Mouse (Mus musculus) right cerebral cortex, postnatal 36 days (tissue): ENCODE data around the gene Cmtm6.

Experiments
- DNase-seq, 2 experiments: peaks; one replicate each; pipeline ENCODE4 v3.0.0; 2022; ENCODE audit warnings: low spot score in 2 of 2, mixed read lengths in 1 of 2

Cmtm6 gene

GRCm38 (mm10) chr9:114771565-114771964 lies 40.6 kb downstream of the Cmtm6 start:
- no peak for DNase-seq

DNA sequence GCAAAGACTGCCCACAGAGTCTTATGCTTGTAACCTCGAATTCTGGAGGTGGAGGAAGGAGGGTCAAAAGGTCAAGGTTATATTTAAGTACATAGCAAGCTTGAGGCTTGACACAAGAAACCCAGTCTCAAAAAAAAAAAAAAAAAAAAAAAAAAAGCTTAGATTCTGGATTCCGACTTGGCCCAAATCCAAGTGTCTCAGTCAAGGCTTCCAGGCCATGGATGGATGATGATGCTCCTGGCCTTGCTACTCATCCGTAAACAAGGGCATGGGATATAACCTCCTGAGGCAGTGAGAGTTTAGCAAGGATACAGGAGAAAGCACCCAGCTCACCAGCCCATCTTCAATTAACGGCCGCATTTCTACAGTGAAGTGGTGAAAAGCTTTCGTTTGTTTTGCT lies 43.7 kb downstream of the Cmtm6 start:
- no peak for DNase-seq

GRCm38 (mm10) chr9:114775272-114775671 lies 44.4 kb downstream of the Cmtm6 start:
- DNase-seq: no peak

GRCm38 (mm10) chr9:114776361-114776760 lies 45.4 kb downstream of the Cmtm6 start:
- no peak for DNase-seq

DNA sequence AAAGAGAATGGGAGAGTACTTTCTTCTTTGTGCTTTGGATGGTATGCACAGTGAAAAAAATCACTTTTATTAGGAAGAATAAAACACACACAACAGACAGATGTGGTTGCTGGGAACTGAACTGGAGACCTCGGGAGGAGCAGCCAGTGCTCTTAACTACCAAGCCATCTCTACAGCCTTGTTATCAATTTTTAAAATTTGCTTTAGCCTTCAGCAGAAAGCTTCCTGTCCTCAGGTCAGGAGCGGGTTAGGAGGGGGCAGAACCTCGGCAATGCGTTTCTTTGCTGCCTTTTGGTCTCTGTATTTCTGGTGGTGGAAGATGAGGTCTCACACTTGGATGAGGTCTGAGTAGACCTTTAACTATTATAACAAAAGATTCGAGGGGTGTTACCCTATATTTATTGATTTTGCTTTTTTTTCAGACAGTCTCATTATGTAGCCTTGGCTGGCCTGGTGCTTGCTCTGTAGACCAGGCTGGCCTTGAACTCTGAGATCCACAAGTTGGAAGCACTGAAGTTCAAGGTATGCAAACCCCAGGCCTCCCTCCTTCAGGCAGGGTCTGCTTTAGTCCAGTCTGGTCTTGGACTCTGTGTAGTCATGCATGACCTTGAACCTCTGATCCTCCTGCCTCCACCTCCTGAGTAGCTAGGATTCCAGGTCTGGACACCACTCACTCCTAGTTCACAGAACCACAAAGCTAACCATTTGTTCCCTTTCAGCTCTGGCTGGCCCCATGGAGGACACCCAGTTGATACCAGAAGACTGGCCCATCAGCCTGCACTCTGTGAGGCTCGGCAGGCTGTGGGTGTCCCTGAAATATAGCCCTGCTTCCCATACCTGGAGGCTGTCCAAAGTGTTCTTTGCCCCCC lies 46.5 kb downstream of the Cmtm6 start:
- DNase-seq: no peak

DNA sequence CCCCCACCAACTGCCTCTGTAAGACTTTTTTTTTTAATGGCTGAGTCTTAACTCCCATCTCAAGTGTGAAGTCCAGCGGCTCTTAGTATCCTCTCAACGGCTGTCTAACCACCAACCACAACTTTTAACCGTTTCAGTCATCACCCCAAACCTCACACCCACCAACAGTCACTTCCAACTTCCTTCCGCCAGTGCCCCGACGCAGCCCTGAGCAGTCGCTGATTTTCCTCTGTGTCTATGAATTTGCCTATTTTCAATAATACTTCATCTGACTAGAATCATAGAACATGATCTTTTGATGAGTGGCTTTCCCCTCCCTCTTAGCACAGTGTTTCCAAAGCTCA lies 47.1 kb downstream of the Cmtm6 start:
- no peak for DNase-seq

DNA sequence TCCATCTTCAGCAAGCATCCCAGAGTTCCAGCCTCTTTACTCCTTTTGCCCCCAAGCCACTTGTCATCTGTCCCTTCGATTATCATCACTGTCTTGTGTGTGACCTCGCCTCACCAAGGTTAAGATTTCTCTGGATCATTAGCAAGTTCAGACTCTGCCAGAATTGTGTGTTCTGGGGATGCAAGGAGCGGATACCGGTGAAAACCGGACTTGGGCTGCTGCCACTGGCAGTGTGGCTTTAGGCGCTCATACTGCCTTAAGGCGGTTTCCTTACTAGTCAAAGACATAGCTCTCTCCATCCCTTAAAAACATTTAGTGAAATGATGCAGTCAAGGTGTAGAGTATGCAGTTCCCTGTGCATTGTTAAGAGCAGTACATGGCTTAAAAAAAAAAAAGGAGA lies 48.0 kb downstream of the Cmtm6 start:
- DNase-seq: no peak

DNA sequence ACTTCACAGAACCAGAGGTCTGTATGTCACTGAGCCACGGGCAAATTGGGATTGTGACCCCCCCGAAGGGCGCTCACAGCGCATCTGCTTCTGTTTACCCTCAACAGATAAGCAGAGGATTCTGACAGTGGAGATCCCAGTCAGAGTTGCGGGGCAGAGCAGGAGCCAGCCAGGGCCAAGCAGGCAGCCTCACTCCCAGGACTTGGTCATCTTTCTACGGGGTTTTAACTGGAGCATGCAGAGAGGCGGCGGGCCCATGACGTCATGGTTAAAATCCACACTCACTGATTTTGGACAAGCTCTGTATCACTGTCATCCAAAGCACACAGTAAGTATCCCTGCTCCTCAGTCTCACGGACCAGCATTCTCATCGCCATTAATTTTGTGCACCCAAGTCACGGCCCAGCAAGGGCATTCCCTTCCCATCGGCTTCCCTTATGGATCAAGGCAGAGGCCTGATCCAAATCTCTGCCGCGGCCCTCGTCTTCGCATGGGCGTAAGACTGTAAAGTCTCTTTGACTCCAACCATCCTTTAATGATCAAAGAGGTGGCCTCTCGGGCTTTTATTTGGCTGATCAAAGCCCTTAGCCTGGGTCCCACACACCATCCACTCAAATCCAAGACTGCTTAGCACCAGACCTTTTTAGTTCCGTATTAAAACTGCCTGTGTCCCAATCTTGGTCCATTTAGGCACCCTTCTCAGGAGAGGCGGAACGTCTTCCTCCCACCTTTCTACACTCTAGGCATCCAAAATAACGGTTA lies 49.2 kb downstream of the Cmtm6 start:
- no peak for DNase-seq

DNA sequence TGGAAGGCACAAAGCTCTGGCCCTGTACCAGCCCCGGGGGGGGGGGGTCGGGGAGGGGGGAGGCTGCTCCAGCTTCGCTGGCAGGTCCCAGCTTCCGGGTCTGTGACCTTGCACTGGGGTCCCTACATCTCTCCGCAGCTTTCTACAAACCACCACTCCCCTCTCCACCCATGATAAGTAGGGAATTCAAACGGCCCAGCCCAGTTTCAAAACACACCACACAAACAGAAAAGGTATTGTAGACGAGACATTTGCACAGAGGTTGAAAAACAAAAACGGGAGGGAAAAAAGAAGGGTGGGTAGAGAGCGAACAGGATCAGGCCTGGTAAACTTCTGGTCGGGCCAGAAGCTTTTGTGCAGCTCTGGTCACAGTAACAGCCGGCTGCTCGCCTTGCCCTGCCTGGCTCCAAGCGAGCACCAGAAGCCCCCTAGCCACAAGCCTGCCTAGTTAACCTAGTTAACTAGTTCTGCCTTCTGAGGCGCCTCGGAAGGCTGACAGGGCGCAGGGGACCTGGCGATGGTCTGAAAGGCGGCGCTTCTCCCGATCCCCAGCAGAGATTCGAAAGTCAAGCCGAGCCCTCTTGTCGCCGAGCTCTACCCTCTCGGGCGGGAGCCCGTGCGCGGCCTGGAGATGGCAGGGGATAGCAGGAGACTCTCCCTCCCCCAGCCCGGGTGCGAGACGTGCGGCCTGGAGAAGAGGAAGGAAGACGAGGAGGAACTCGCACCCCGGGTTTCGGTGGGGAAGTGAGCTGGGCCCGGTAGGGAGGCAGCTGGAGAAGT lies 50.0 kb downstream of the Cmtm6 start:
- DNase-seq: no peak

- DNase-seq: no peak
Measured at GRCm38 (mm10) chr9:114781526-114782212, 50.8 kb downstream of the Cmtm6 start, which contains the start of gene Cmtm7. Gene Cmtm7, minus strand, starts transcription at chr9:114781856.

GRCm38 (mm10) chr9:114785432-114786125 lies 54.7 kb downstream of the Cmtm6 start:
- no peak for DNase-seq

DNA sequence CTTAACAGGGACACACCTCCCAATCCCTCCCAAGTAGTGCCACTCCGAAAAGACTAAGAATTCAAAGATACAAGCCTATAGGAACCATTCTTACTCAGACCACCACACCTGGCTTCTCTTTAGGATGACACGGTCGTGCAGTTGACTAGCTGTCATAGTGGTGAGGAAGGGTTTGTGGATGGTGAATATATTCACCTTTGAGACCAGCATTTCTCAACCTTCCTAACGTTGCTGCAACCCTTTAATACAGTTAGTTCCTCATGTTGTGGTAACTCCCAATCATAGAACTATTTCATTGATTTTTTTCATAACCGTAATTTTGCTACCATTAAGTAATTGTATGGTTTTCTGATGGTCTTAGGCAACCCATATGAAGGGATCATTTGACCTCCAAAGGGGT lies 56.2 kb downstream of the Cmtm6 start:
- no peak for DNase-seq

GRCm38 (mm10) chr9:114787716-114788115 lies 56.8 kb downstream of the Cmtm6 start:
- no peak for DNase-seq

DNA sequence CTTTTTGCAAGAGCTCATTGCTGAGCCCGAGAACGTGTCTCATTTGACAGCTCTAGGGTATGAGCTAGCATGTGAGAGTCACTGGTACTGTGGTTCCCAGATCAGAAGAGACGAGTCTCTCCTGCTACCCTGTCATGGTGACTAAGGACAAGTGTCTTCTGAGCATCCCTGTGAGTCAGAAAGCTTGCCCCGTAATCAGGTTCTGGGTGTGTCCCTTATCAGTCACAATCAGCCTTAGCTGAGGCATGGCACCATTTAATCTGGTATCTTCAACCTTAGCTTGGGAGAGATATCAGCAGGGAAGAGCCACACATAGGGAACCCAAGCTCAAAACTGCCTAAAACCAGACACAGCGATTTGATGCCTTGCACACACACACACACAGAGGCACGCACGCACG lies 57.8 kb downstream of the Cmtm6 start:
- DNase-seq: no peak

- no peak for DNase-seq
Measured at GRCm38 (mm10) chr9:114789557-114789956, 58.6 kb downstream of the Cmtm6 start.

GRCm38 (mm10) chr9:114789989-114790388 lies 59.1 kb downstream of the Cmtm6 start:
- no peak for DNase-seq

GRCm38 (mm10) chr9:114793764-114794295 lies 62.9 kb downstream of the Cmtm6 start:
- DNase-seq: no peak

- DNase-seq: no peak
Measured at GRCm38 (mm10) chr9:114794491-114794890, 63.6 kb downstream of the Cmtm6 start.

DNA sequence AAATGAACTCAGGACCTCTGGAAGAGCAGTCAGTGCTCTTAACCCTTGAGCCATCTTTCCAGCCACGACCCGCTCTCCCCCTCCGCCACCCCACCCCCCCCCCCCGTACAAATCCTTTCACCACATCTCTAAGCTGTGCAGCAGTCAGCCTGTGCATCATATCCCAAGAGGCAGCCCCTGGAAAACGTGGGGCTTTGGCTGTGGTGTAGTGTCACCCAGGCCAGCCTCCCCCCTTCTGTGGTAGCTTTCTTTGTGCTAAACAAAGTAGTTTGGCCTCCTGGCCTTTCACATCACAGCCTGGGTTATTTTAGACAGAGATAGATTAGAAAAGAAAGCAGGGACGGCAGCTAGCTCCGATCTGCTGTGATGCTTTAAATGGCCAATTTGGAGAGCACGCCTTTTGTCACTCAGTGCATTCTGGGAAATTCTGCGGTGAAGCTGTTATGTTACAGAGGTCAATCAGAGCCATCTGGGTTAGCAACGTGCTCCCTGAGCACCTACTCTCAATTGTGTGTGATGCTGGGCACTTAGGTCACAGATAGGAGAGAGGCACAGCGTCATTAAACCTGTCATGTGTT lies 65.6 kb downstream of the Cmtm6 start:
- no peak for DNase-seq

DNA sequence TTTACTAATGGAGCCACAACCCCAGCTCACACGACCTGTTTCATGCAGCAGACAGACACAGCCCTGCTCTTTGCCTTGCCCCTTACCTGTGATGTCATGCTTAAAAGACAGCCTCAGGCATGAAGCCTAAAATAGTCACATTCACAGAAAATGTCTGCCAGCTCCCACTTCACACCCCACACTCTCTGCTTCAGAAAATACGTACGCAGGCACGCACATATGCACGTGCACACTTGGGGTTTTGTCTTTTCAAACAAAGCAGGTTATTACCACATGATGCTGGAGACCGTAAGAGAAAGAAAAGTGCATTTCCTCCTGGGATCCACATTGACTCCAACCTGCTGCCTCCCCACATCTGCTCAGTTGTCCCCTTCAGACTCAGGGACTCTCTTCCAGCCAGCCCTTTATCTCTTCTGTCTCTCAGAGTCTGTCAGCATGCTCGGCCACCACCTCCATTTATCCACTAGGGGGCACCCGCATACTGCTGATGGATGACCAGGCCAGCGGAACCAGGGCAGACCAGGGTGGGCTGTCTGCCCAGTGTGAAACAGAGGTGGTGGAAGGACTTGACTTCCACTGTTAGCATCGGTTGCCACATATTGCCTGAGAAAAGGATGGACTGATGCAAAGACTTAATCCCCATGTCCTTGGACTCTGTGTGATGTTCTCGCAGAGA lies 66.6 kb downstream of the Cmtm6 start:
- DNase-seq: peak; percentile 75 to 80
